12 mouse cellular contexts compared by ENCODE assay signal in genomic region chr3:111069843-111070242, GRCm38 (mm10).
DNase-seq lines count a peak whose midpoint lies in the region; ATAC-seq and TF ChIP-seq lines count a peak whose summit lies in the region.
"Had no signal": no experiment of that assay in that cellular context is flagged by ENCODE, and none has a peak within 500 bp of the region (broad histone marks: within the 10 kb centered on the region; RNA-seq: fewer than 3 reads in every experiment).

No protein-coding gene starts in this region.

- no peaks in the 10 kb centered on the region for H3K36me3 ChIP-seq in hindbrain, postnatal 0 days (ENCODE audit: insufficient read depth, low read length)
- no peaks in the 10 kb centered on the region for H3K36me3 ChIP-seq in neural tube, embryonic 15.5 days
- H3K36me3 ChIP-seq: intestine, embryonic 15.5 days; limb, embryonic 10.5 days; liver, embryonic 15.5 days had no signal

- no peak overlapping the region for H3K9ac ChIP-seq in hindbrain, postnatal 0 days (replicated peaks; ENCODE audit: low read length)
- no peak overlapping the region for H3K9ac ChIP-seq in neural tube, embryonic 15.5 days (replicated peaks)
- H3K9ac ChIP-seq: intestine, embryonic 15.5 days; liver, embryonic 15.5 days had no signal

- H3K27ac ChIP-seq in hindbrain, postnatal 0 days = no peak overlapping the region
- H3K27ac ChIP-seq in neural tube, embryonic 15.5 days (replicated peaks) = no peak overlapping the region
- H3K27ac ChIP-seq: intestine, embryonic 15.5 days; limb, embryonic 10.5 days; liver, embryonic 15.5 days had no signal

- no peaks in the 10 kb centered on the region for H3K9me3 ChIP-seq in hindbrain, postnatal 0 days (ENCODE audit: low read length)
- no peaks in the 10 kb centered on the region for H3K9me3 ChIP-seq in neural tube, embryonic 15.5 days (replicated peaks)
- H3K9me3 ChIP-seq: intestine, embryonic 15.5 days; limb, embryonic 10.5 days; liver, embryonic 15.5 days had no signal

- WGBS in hindbrain, postnatal 0 days = 46% methylated on average over 2 of the region's 2 CpGs
- 51% methylated on average over 2 of the region's 2 CpGs for WGBS in neural tube, embryonic 15.5 days

- no peak for TF ChIP-seq CTCF in hindbrain, postnatal 0 days (IDR thresholded peaks at IDR 0.05; ENCODE audit: low read depth)

- no peak overlapping the region for H3K4me3 ChIP-seq in hindbrain, postnatal 0 days (ENCODE audit: low read length)
- no peak overlapping the region for H3K4me3 ChIP-seq in neural tube, embryonic 15.5 days (replicated peaks)
- H3K4me3 ChIP-seq: intestine, embryonic 15.5 days; limb, embryonic 10.5 days; liver, embryonic 15.5 days had no signal

- DNase-seq in left cerebral cortex, adult 9 months (ENCODE audit: low spot score in 2 of 2) = peak; percentile 1 to 8
- DNase-seq in left cerebral cortex, adult 11 months (ENCODE audit: low spot score) = no peak
- DNase-seq in frontal cortex, postnatal 36 days (ENCODE audit: low spot score in 2 of 2) = peak; percentile 6 to 32
- peak; percentile 13 for DNase-seq in hindbrain, postnatal 0 days (ENCODE audit: low spot score)
- DNase-seq in cerebellum, adult 9-10 months = no peak
- DNase-seq in heart, adult 8-10 months (ENCODE audit: low spot score) = no peak
- DNase-seq: gastrocnemius, postnatal 25 days; thymus, adult 18-20 months had no signal

- ATAC-seq in hindbrain, postnatal 0 days = no peak
- 0 out of 2 replicates have a peak, but pooled peaks have one; percentile 38 for ATAC-seq in neural tube, embryonic 15.5 days (ENCODE audit: low FRiP score)
- ATAC-seq: intestine, embryonic 15.5 days had no signal

- no peaks in the 10 kb centered on the region for H3K4me1 ChIP-seq in hindbrain, postnatal 0 days (ENCODE audit: insufficient read depth, low read length)
- no peaks in the 10 kb centered on the region for H3K4me1 ChIP-seq in neural tube, embryonic 15.5 days
- H3K4me1 ChIP-seq: intestine, embryonic 15.5 days; liver, embryonic 15.5 days had no signal

- H3K4me2 ChIP-seq in hindbrain, postnatal 0 days (ENCODE audit: low read depth, low read length) = no peak overlapping the region
- no peak overlapping the region for H3K4me2 ChIP-seq in neural tube, embryonic 15.5 days
- H3K4me2 ChIP-seq: intestine, embryonic 15.5 days; liver, embryonic 15.5 days had no signal

- H3K27me3 ChIP-seq in hindbrain, postnatal 0 days (ENCODE audit: insufficient read depth, low read length) = no peaks in the 10 kb centered on the region
- H3K27me3 ChIP-seq in neural tube, embryonic 15.5 days (replicated peaks) = no peaks in the 10 kb centered on the region
- H3K27me3 ChIP-seq: intestine, embryonic 15.5 days; liver, embryonic 15.5 days had no signal

Comparison
In these comparisons a context has a peak if more than half of its experiments do, and no peak if none do; other contexts are left out.
1. DNase-seq: peak in left cerebral cortex, adult 9 months (2 of 2), frontal cortex, postnatal 36 days (2 of 2) and hindbrain, postnatal 0 days (single experiment); none in left cerebral cortex, adult 11 months (single experiment), cerebellum, adult 9-10 months (single experiment) and heart, adult 8-10 months (single experiment).